Mouse (Mus musculus) urinary bladder, postnatal 4 days (tissue): ENCODE measurements around the gene Olfr434.
A peak's percentile ranks its signal among the peaks of the same experiment; 100 is the strongest.
"Not testable (repeated sequence)": the region's sequence is repeated elsewhere in the genome, so short reads cannot be mapped to it uniquely, and the experiment has no call there.

Source experiments
- DNase-seq, 2 experiments: peaks; one replicate each; pipeline ENCODE4 v3.0.0; 2021 to 2022; ENCODE audit warnings: low spot score in 2 of 2

Olfr434 gene

DNA sequence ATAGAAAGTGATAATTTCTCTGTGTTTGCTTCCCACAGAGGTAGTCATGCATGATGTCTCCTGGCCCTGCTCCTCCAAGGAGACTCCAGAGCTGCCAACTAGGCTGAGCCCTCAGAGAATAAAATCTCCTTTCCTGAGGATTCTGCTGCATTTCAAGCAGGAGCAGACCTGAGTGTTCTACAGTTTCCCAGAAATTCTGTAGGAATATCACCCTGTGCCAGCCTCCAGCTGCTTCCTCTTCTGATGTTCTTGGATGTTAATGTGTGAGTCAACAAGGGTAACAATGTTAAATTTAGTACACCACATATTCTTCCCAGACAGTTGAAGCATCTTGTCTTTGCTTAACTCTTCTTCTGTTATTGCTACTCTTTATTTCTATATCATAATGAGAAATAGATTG lies at the start of gene Olfr434:
Gene Olfr434, plus strand, starts transcription at position 149 of the 400 bp plus-strand sequence.
- not testable (repeated sequence) for DNase-seq

- no peak for DNase-seq
Observed at GRCm38 (mm10) chr6:43167246-43167645, 45.6 kb upstream of the Olfr434 start.

DNA sequence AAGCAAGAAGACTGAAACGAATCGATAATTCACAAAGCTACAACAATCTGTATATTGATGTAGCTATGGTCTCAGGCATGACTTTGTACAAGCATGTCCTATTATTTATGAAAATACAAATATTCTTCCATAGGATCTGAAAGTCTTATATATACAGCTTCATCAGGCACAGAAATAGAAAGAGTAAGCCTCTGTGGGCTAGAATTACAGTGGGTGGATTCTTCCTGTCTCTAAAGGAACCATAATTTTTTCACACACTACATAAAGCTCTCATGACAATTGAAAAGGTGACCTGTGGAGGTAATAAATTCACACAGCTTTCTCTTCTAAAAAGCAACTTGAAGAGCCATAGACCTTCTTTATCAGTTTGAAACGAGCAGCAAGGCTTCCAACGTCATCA lies 41.0 kb upstream of the Olfr434 start, which contains the start of gene Olfr13:
Gene Olfr13, plus strand, starts transcription at position 301 of the 400 bp plus-strand sequence.
- no peak for DNase-seq

DNA sequence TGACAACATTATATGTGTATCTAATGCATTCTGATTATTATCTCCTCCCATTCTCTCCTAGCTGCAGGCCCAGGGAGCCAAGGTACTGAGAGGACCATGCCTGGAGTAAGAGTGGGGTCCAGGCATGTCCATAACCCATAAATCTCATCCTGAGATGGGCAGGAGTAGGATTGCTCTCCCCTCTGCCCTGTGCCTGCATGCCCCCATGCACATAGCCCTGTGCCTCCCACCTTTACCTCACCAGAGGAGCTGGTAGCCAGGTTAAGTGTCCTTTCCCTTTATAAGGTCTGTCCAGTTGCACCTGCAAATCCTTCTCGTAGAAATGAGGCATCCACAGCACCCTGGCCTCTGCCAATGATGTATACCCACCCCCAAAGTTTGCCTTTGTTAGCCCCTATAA lies 34.7 kb upstream of the Olfr434 start:
- DNase-seq: no peak

- no peak for DNase-seq
Observed at GRCm38 (mm10) chr6:43178584-43179501, 34.0 kb upstream of the Olfr434 start.

DNA sequence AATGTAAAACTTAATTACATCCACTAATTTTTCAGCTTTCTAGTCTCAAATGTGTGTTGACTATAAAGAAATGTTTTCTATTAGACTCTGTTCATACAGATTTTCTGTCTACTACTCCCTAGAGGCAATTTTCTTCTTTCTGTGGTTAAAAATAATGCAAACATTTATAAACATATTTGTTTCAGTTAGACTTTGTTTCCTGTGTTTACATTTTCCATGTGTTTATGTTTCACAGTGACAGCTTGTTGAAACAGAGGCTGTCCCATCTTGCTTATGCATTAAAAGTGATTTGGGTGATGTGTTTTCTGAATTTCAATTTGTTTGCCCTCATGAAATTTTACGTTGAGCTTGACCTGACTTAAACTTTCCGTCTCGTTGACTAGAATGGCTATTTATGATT lies 21.8 kb upstream of the Olfr434 start:
- DNase-seq: no peak

DNA sequence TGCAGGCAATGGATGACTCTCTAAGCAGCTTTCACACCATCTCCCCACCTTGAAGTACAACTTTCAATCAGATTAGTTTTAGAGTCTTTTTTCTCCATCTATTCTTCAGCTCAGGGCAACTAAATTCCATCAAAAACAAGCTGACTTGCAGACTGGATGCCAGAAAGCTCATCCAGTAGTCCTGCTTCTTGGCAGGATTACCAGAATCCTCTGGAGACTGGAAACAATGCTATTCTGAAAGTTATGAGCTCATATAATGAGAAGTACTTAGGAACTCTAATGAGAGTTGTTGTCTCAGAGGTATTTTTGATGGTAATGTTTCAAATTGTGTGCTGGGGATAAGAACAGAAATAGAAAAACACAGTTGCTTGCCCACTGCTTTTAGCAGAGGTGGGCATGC lies 16.0 kb upstream of the Olfr434 start, which contains the start of gene Olfr435:
Gene Olfr435, plus strand, starts transcription at position 366 of the 400 bp plus-strand sequence.
- no peak for DNase-seq

GRCm38 (mm10) chr6:43198094-43198493 lies 14.7 kb upstream of the Olfr434 start:
- DNase-seq: no peak

GRCm38 (mm10) chr6:43202786-43203185 lies 10.0 kb upstream of the Olfr434 start:
- DNase-seq: no peak

- DNase-seq: no peak
Observed at GRCm38 (mm10) chr6:43205355-43205754, 7.5 kb upstream of the Olfr434 start.

- DNase-seq: not testable (repeated sequence)
Observed at GRCm38 (mm10) chr6:43231255-43231654, 18.4 kb downstream of the Olfr434 start, which contains the start of gene Olfr47. TSS of gene Olfr47 (plus strand) at chr6:43231529.

DNA sequence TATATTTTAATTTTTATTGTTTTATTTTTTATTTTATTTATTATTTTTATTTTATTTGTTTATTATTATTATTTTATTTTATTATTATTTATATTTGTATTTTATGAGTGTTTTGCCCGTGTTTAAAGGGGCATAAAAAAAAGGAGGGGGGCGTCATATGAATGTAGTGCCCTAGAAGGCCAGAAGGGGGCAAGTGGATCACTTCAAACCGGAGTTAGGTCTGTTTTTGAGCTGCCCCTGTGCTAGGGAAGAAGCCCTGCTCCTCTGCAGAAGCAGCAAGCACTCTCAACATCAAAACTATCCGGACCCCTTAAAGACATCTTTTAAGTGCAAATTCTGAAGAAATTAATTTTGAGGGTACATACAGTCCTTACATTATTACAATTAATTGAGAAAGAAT lies 29.2 kb downstream of the Olfr434 start:
- no peak for DNase-seq

GRCm38 (mm10) chr6:43247396-43247795 lies 34.6 kb downstream of the Olfr434 start:
- no peak for DNase-seq

- no peak for DNase-seq
Observed at GRCm38 (mm10) chr6:43252994-43253393, 40.2 kb downstream of the Olfr434 start.

DNA sequence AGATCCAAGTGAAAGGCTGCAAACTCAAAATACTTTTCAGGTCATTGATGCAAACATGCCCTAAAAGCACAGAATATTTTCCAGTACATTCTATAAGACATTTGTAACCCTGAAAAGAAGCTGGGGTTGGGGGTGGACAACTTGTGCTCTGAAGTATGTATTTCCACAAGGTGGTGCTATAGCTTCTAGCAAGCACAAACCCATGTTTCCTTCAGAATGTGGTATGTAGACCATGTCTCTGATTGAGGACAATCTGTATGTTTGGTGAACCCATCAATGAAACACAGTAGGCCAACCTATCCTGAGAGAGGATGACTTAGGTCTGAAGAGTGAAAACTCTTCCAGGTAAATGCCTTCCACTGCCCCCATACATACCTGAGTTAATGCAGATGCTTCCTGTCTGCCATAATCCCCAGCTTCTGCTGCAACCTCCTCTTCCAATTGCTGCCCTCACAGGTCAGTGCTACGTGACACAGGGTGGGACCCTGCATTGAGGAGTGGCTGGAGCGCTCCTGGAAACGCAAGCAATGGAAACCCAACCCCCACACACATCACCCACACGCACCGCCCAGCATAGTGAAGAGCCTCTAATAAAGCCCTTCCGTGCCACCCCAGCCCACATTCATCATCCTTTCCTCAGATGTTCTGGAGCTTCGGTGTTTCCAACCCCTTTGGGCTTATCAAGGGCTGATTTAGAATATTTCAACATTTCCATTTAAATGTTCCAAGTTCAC lies 41.5 kb downstream of the Olfr434 start:
- DNase-seq: no peak

DNA sequence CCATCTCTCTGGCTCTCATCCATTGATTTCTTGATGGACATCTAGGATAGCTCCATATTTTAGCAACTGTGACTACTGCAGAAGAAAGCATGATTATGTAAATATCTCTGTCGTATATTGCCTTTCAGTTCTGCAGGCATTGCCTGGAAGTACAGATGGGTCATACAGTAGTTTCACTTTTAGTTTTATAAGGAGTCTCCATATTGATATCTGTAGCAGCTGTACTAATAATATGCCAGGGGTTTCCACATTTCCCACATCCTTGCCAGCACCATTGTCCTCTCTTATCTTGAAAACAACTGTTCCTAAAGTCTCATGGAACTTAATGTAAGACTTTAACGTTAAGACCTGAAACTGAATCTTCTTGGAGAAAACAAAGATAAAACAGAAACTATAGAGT lies 47.9 kb downstream of the Olfr434 start:
- no peak for DNase-seq

GRCm38 (mm10) chr6:43265363-43266041 lies 52.7 kb downstream of the Olfr434 start, which contains the start of gene Arhgef5:
TSS of gene Arhgef5 (plus strand) at chr6:43265582.
- peak; percentile 61 to 71 for DNase-seq

DNA sequence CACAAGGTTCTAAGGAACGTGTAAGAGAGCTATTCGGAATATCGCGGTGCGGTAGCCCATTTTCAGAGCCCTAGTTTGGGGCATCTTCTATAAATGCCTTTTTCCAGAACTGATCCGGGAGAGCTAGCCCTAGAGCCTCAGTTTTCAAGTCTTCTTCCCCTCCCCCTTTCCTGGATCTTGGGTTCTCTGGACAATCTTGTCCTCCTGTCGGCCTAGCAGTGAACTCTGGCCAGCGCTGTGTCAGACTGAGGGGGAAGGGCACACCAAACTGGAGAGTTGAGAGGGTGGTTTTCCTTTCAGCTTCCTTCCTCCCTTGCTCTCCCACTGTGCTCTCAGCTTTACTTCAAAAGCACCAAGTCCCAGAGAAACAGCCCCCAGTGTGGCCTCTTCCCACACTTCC lies 53.5 kb downstream of the Olfr434 start:
- DNase-seq: peak in 1 of 2 experiments; percentile 21
